Mouse (Mus musculus): ENCODE results near the gene Epn1.

Epn1 gene

GRCm38 (mm10) chr7:5092381-5092780 is 12.3 kb downstream of the Epn1 start:
- DNase-seq (ENCODE audit: low read depth, low spot score), result no peak

GRCm38 (mm10) chr7:5092831-5093510 is 12.9 kb downstream of the Epn1 start:
- no peak for DNase-seq (ENCODE audit: low read depth, low spot score)

GRCm38 (mm10) chr7:5098769-5099168 is 18.7 kb downstream of the Epn1 start:
- DNase-seq (ENCODE audit: low read depth, low spot score), result no peak

GRCm38 (mm10) chr7:5099796-5100195 is 19.8 kb downstream of the Epn1 start:
- DNase-seq (ENCODE audit: low read depth, low spot score), result no peak

GRCm38 (mm10) chr7:5101066-5101663 is 21.1 kb downstream of the Epn1 start:
- no peak for DNase-seq (ENCODE audit: low read depth, low spot score)

- no peak for DNase-seq (ENCODE audit: low read depth, low spot score)
These were observed 22.5 kb downstream of the Epn1 start for GRCm38 (mm10) chr7:5102564-5102963.

- DNase-seq (ENCODE audit: low read depth, low spot score), result no peak
These were observed 28.2 kb downstream of the Epn1 start for GRCm38 (mm10) chr7:5108272-5108671.

GRCm38 (mm10) chr7:5109301-5109700 is 29.3 kb downstream of the Epn1 start:
- no peak for DNase-seq (ENCODE audit: low read depth, low spot score)

GRCm38 (mm10) chr7:5112701-5113100 is 32.7 kb downstream of the Epn1 start:
- DNase-seq (ENCODE audit: low read depth, low spot score), result no peak

- DNase-seq (ENCODE audit: low read depth, low spot score), result no peak
These were observed 36.8 kb downstream of the Epn1 start, which contains the start of gene Rfpl4 for GRCm38 (mm10) chr7:5116850-5117249. Gene Rfpl4, minus strand, starts transcription at chr7:5116950.

GRCm38 (mm10) chr7:5125078-5125477 is 45.0 kb downstream of the Epn1 start:
- no peak for DNase-seq (ENCODE audit: low read depth, low spot score)

GRCm38 (mm10) chr7:5125549-5126406 is 45.7 kb downstream of the Epn1 start, which contains the start of gene Rasl2-9:
Gene Rasl2-9, minus strand, starts transcription at chr7:5125950.
- peak; percentile 27 for DNase-seq (ENCODE audit: low read depth, low spot score)
